Mouse (Mus musculus) liver, embryonic 14.5 days (tissue): ENCODE data around the gene Capn9. TPM values are rescaled to one million over a fixed set of nuclear protein-coding genes. Genes with fewer than 3 reads are reported as not detected.
A peak's percentile ranks its signal among the peaks of the same experiment; 100 is the strongest.

Source experiments
- ATAC-seq: fragments of 200-750 bp; cut with Nextera tagmentation; 2 replicates; pipeline ENCODE4 v1.8.0; 2017; ENCODE audit warnings: moderate number of reproducible peaks, mild to moderate bottlenecking, moderate library complexity; ENCODE audit not compliant: insufficient read depth
- DNase-seq, 3 experiments: peaks; one replicate each; pipeline ENCODE4 v3.0.0-alpha.2; 2012 to 2013; ENCODE audit warnings: low read depth in 3 of 3, low spot score in 3 of 3
- H3K27ac ChIP-seq: fragments of 300-500 bp; sonication (generic); 2 replicates; pipeline ENCODE4 v1.5.1; 2014; ENCODE audit warnings: moderate library complexity, mild to moderate bottlenecking, control low read depth, inconsistent platforms
- H3K27me3 ChIP-seq: fragments of 300-500 bp; sonication (generic); 2 replicates; pipeline ENCODE4 v1.6.1; 2014; ENCODE audit warnings: mild to moderate bottlenecking, low read length, moderate library complexity; ENCODE audit not compliant: control insufficient read depth, insufficient read depth
- H3K36me3 ChIP-seq: fragments of 300-500 bp; sonication (generic); replicated peaks from 2 replicates; pipeline ENCODE4 v1.6.1; 2014; ENCODE audit warnings: low read depth; ENCODE audit not compliant: control insufficient read depth, insufficient read depth
- H3K4me1 ChIP-seq, 2 experiments: fragments of 200-500 bp in 1 of 2; fragments of 300-500 bp in 1 of 2; sonication (generic) in 1 of 2; replicated peaks; 2 replicates each; pipeline ENCODE4 v1.6.1; 2012 to 2014; ENCODE audit warnings: antibody characterized with exemption in 1 of 2, inconsistent platforms in 1 of 2, low read length in 1 of 2; ENCODE audit not compliant: control insufficient read depth in 2 of 2, insufficient read depth in 2 of 2
- H3K4me2 ChIP-seq: fragments of 300-500 bp; sonication (generic); 2 replicates; pipeline ENCODE4 v1.6.1; 2014; ENCODE audit warnings: low read depth, mild to moderate bottlenecking, control low read depth, moderate library complexity
- H3K4me3 ChIP-seq, 2 experiments: fragments of 200-500 bp in 1 of 2; fragments of 300-500 bp in 1 of 2; sonication (generic) in 1 of 2; 2 replicates each; pipeline ENCODE4 v1.5.1; 2012 to 2014; ENCODE audit warnings: low read depth in 2 of 2, low read length in 2 of 2, mild to moderate bottlenecking in 2 of 2, control low read depth in 1 of 2, inconsistent platforms in 1 of 2, moderate library complexity in 1 of 2; ENCODE audit not compliant: insufficient read depth in 1 of 2
- H3K9ac ChIP-seq: fragments of 300-500 bp; sonication (generic); replicated peaks from 2 replicates; pipeline ENCODE4 v1.6.1; 2014; ENCODE audit warnings: mild to moderate bottlenecking, control low read depth, moderate library complexity
- H3K9me3 ChIP-seq: fragments of 300-500 bp; sonication (generic); 2 replicates; pipeline ENCODE4 v1.6.1; 2016; ENCODE audit warnings: low read length, mixed read lengths; ENCODE audit not compliant: control insufficient read depth
- CTCF ChIP-seq: IDR thresholded peaks from 2 replicates; pipeline ENCODE4 v1.5.1; 2016; ENCODE audit warnings: antibody characterized with exemption, low read depth, control low read depth
- EP300 ChIP-seq: IDR thresholded peaks from 2 replicates; pipeline ENCODE4 v1.6.1; 2016; ENCODE audit warnings: antibody characterized with exemption, low read depth
- WGBS: fragments of 180-500 bp; shearing (Covaris S2); extraction: QIAGEN DNeasy Blood & Tissue Kit; methylation state at CpG from one replicate; pipeline ENCODE4 v1.1.7; 2014; ENCODE audit not compliant: insufficient replicate concordance; 5-methylcytosine and 5-hydroxymethylcytosine counted together
- polyA plus RNA-seq, 2 experiments: library from polyadenylated mRNA; depleted of rRNA in 1 of 2; stranded (reverse) in 1 of 2; unstranded in 1 of 2; fragments of >200 nt; fragmentation: Nextera tagmentation in 1 of 2; extraction: Ambion mirVana in 1 of 2; gene quantifications; 2 replicates each; pipeline versions ENCODE4 v1.2.1 to v1.2.3; 2012 to 2014

Gene Capn9
- polyA plus RNA-seq, 2 experiments, result not detected

- DNase-seq, result no peak
Measured at GRCm38 (mm10) chr8:124569100-124569499, 6.8 kb upstream of the Capn9 start.

GRCm38 (mm10) chr8:124569593-124569992 is 6.3 kb upstream of the Capn9 start, which contains the start of gene Agt:
TSS of gene Agt (minus strand) at chr8:124569706.
- Histone ChIP-seq H3K36me3 (no peaks in the 10 kb centered on the region), H3K4me2 (peak within 1 kb of the TSS; percentile 46), H3K9me3 (no peaks in the 10 kb centered on the region), H3K27me3 (no peaks in the 10 kb centered on the region), H3K27ac (no peak within 1 kb of the TSS), H3K9ac (no peak within 1 kb of the TSS), H3K4me1 (peaks cover 0 to 31% of the 10 kb centered on the region in 2 experiments; a peak in 2 of 4 replicates), H3K4me3 (peak within 1 kb of the TSS; percentile 26 to 32)
- no peak for TF ChIP-seq EP300
- TF ChIP-seq CTCF, result no peak
- peak; percentile 13 to 26 (median 18) for DNase-seq
- ATAC-seq, result peak; percentile 26; the same call in 1 of the 2 replicates
- 49% methylated on average over 2 of the region's 2 CpGs for WGBS

More at GRCm38 (mm10) chr8:124569100-124569499, 6.8 kb upstream of the Capn9 start:
- Histone ChIP-seq H3K4me2 (peak overlapping the region; percentile 46), H3K27ac (no peak overlapping the region), H3K9me3 (no peaks in the 10 kb centered on the region), H3K36me3 (no peaks in the 10 kb centered on the region), H3K4me1 (peaks cover 0 to 31% of the 10 kb centered on the region in 2 experiments; a peak in 2 of 4 replicates), H3K27me3 (no peaks in the 10 kb centered on the region), H3K4me3 (peak overlapping the region; percentile 26 to 32), H3K9ac (no peak overlapping the region)
- no peak for ATAC-seq
- WGBS, result 53% methylated on average over 2 of the region's 2 CpGs
- TF ChIP-seq EP300 (no peak), CTCF (no peak)

GRCm38 (mm10) chr8:124571732-124572429 is 4.0 kb upstream of the Capn9 start:
- Histone ChIP-seq H3K9ac (no peak overlapping the region), H3K9me3 (no peaks in the 10 kb centered on the region), H3K27ac (no peak overlapping the region; the same call in 1 of the 2 replicates), H3K36me3 (no peaks in the 10 kb centered on the region), H3K4me1 (peaks cover 0 to 29% of the 10 kb centered on the region in 2 experiments; a peak in 2 of 4 replicates), H3K4me2 (no peak overlapping the region), H3K27me3 (no peaks in the 10 kb centered on the region), H3K4me3 (no peak overlapping the region)
- ATAC-seq (peak; percentile 52), DNase-seq (peak; percentile 16 to 37 (median 27))
- WGBS, result 62% methylated on average over 8 of the region's 8 CpGs
- TF ChIP-seq EP300 (no peak), CTCF (no peak)

- Histone ChIP-seq H3K4me3 (no peak overlapping the region), H3K27me3 (no peaks in the 10 kb centered on the region), H3K9ac (no peak overlapping the region), H3K36me3 (no peaks in the 10 kb centered on the region), H3K27ac (no peak overlapping the region), H3K4me2 (no peak overlapping the region), H3K9me3 (no peaks in the 10 kb centered on the region), H3K4me1 (peaks cover 0 to 28% of the 10 kb centered on the region in 2 experiments; a peak in 2 of 4 replicates)
- ATAC-seq (no peak), DNase-seq (no peak)
- TF ChIP-seq EP300 (no peak), CTCF (no peak)
Measured at GRCm38 (mm10) chr8:124572430-124572775, 3.5 kb upstream of the Capn9 start.

- Histone ChIP-seq H3K4me1 (peaks cover 0 to 28% of the 10 kb centered on the region in 2 experiments; a peak in 2 of 4 replicates), H3K4me2 (no peak overlapping the region), H3K27me3 (no peaks in the 10 kb centered on the region), H3K36me3 (no peaks in the 10 kb centered on the region), H3K9ac (no peak overlapping the region), H3K9me3 (no peaks in the 10 kb centered on the region), H3K4me3 (no peak overlapping the region), H3K27ac (no peak overlapping the region)
- no peak for ATAC-seq
- TF ChIP-seq EP300 (no peak), CTCF (peak; percentile 88)
- peak; percentile 48 to 58 (median 55) for DNase-seq
- WGBS, result 46% methylated on average over 15 of the region's 15 CpGs
Measured at GRCm38 (mm10) chr8:124573552-124574340, 2.2 kb upstream of the Capn9 start.
